Mouse (Mus musculus) CD4-positive, CD25-positive, alpha-beta regulatory T cell, adult 4 months (primary cell): Measurements from ENCODE around the gene Igfbp7. TPM values are rescaled to one million over a fixed set of nuclear protein-coding genes. Genes with fewer than 3 reads are reported as not detected.
"Not testable (repeated sequence)": the region's sequence is repeated elsewhere in the genome, so short reads cannot be mapped to it uniquely, and the experiment has no call there.

ENCODE experiments used
- ATAC-seq: one replicate; pipeline ENCODE4 v1.8.0; 2017
- polyA plus RNA-seq, 2 experiments: library from polyadenylated mRNA; unstranded; fragments of 100-300 nt; shearing (Covaris generic); gene quantifications; one replicate each; pipeline ENCODE4 v1.2.1; 2017

Igfbp7 gene
- under 1 TPM in 1 of 2 experiments, not detected in 1; 0.31 TPM for polyA plus RNA-seq

DNA sequence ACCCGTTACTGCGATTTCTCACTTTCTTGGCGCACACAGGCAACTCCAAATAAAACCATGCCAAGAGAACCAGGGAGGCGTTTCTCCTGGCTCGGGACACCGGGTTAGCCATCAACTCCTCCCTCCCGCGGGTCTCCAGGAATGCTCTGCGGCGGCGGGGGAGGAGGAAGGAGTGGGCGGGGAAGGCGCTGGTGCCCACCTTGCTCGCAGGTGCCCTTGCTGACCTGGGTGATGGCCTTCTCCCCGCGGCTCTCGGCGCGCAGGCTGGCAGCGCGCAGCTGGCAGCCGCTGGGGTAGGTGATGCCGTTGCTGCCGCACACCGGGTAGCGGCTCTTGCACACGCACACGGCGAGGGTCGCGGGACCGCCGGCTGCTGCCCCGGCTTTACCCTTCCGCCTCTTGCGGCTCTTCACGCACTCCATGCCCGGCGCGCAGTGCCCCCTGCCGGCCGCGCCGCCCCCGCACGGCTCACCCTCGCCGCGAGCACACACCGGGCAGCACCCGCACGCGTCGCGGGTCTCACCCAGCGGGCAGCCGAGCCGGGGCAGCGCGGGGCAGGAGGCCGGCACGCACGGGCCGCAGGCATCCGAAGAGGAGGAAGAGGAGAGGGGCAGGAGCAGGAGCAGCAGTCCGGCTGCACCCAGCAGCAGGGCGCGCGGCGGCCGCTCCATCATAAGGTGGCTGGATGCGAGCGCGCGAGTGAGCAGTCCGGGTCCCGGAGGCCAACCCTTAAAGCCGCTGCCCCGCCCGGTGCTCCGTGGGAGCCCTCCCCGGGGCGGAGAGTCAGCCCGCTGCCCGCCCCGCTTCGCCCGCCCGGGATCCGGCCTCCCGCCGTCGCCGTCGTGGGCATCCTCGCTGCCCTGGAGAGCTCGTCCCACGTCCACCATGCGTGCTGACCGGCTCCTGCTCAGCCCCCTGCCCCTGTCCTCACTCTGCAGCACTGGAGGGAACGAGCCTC, at the start of gene Igfbp7:
TSS of gene Igfbp7 (minus strand) at position 701 of the 958 bp plus-strand sequence.
- ATAC-seq = peak; percentile 64

DNA sequence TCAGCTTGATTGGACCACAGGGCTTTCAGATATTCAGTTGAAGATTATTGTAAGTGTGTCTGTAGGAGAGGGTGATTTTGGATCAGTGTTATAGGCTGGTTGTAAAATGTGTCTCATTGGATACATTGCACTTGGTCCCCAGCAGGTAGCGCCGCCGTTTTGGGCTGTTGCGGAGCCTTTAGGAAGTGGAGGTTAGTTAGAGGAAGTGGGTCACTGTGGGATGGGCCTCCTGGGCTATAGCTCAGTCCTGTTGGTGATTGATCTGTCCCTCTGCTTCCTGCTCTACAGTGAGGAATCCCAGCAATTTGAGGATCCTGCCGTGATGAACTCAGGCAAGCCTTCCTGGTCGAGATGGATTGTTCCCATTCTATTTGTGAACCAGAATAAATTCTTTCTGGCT, 44.3 kb upstream of the Igfbp7 start:
- no peak for ATAC-seq

DNA sequence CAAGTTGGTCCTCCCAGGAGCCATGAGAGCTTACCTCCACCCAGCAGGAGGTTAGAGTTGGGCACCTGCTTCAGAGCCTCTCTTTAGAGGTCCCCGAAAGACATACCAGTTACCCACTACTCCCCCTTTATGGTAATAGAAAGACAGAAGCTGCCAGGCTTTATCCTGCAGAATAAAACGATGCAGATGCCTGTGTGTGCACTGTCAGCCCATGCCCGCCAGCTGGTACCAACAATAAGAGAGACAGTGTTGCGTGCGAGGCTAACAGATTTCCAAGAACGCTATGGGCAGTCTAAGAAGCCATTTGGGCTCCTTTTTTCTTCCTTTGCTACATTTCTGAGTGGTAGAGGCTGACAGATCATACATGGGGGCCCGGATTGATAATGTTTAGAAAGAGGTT, 41.7 kb upstream of the Igfbp7 start:
- ATAC-seq = no peak

DNA sequence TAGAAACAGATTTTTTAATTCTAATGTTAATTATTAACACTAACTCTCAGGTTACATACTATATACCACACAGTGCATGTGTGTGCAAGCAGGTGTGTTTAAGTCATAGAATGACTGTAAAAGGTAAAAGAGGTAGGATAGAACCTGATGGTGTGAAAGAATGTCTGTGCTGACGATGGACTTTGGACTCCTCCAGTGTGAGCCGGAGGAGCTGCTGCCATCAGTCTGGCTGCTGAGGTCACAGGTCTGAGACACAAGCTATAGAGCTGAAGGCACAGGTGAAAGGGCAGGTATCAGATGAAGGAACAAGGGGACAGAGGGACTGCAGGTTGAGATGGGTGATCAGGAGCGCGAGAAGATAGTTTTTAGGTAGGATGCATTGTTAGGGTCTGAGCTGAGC, 37.6 kb upstream of the Igfbp7 start:
- no peak for ATAC-seq

DNA sequence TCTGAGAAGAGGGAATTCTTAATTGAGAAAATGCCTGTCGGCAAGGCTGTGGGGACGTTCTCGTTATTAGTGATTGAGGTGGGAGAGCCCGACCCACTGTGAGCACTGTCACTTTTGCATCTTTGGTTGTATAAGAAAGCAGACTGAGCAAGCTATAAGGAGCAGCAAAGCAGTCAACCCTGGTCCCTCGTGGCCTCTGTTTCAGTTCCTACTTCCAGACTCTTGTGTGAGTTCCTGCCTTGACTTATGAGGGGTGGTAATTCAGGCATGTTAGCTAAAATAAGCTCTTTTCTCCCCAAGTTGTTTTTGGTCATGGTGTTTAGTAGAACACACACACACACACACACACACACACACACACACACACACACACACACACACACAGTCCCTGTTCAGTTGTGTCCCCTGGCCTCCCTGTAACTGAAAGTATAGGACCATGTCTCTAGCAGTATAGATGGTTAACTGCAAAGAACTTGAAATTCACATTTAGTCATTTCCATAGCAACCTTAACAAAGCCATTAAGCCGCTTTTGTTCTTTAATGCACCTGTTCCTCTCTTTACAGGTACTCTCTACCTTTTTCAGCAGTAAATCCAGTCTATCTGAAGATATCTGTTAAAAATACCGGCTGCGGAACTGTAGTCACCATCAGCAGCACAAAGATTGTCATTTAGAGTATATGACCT, 36.2 kb upstream of the Igfbp7 start:
- ATAC-seq = no peak

DNA sequence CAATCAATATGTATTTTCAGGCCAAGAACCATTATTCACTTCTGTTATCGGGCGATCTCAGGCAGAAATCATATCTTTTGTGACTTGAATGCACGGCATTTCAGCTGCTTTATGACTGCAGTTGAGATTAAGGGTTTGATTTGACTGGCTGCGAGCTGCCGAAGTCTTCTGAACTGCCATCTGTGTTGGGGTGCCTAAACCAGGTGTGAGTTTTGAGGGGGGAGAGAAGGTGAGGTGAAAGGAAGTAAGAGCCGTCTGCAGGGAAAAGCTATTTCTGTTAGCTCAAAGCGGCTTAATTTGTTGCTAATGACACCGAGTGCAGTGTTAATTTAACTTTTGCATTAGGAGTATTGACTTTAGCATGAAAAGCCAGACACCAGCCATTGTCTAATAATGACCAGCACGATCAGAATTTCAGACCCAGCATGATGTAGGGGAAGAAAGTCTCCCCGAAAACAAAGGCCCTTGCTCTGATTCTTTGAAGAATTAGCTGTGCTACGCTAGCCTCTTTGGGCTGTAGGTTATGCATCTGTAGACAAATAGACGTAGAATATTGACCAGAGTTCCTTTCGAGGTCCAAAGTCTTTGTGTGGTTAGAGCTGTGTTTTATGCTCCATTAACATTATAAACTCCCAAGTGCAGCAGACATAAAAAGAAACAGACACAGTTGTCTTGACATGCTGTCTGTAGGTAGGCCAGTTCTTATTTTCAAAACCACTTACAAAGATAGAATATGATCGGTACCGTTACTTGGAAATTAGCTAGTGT, 35.2 kb upstream of the Igfbp7 start:
- no peak for ATAC-seq

DNA sequence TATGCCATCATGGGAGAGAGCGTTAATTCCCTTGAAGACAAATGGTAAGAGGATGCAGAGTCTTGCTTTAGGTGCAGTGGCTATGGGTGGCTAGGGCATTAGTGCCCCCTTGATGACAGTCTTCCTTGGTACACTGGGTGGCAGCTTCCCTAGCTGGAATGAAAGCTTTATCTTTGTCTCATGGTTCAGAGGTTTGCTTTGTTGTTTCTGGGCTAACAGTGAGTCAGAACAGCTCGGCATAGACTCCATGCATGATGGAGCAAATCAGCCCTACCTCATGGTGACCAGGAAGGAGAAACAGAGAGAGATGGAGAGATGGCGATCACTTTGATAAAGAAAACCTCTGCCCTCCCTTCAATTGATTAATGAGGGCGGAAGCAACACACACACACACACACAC, 28.5 kb upstream of the Igfbp7 start:
- ATAC-seq = no peak

DNA sequence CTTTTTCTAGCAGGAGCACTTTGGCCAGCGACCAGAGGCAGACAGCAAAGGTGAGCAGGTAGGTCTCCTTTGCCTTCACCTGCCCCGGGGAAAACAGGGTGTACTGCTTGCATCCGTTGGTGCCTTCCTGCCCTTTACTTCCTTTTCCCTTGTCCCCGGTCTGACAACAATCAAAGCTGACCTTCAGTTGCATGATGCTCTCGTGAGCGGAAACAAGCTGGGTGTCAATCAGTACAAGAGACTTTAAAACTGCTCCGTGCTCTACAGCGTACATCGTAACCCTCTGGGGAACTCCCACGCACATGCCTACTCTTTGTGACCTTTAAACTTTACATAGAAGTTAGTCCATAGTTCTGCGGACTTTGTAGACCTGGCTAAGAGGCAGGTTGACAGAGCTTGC, 26.2 kb upstream of the Igfbp7 start:
- ATAC-seq = peak; percentile 26

DNA sequence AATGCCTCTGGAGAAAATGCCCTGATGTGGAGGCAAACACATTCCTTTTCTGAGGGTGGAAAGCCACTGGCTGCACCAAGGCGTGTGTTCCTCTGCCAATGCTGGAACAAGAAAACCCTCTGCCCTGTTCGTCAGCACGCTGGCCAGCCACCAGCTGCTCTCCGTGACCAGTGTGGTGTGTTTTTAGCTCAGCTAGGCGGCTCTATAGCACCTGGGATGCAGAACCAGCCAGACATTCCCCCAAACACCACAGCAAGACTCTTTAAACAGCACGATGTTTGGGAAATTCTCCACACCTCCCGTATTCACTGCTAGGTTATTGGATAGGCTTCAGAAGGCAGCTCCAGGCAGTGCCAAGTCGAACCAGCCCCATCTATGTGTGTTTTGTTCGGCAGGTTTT, 25.7 kb upstream of the Igfbp7 start:
- ATAC-seq = no peak

DNA sequence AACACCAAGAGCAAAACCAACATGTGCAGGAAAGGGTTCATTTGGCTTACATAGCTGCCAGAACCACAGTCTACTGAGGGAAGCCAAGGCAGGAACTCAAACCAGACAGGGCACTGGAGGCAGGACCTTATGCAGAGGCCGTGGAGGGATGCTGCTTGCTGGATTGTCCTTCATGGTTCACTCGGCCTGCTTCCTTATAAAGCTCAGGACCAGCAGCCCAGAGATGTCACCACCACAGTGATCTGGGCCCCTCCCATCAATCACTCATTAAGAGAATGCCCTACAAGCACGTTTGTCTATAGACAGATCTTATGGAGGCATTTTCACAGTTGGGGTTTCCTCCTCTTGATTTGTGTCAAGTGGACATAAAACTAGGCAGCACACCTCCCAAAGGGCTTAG, 25.3 kb upstream of the Igfbp7 start:
- no peak for ATAC-seq

DNA sequence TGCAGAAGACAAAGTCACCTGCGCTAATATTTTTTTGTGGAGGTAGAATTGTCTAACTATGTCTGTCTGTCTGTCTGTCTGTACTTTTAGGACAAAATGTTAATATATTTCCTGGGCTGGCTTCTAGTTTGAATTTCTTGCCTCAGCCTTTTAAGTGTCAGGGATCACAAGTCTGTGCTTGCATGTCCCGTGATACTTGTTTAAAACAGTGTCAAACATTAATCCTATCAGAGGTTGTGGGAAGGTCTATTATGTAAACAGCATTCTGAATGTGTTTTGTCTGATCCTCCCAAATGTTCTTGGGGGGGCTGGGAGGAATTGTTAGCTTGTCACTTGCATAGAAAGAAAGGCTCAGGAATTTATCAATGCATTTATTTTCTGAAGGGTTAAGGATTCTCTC, 24.6 kb upstream of the Igfbp7 start:
- no peak for ATAC-seq

DNA sequence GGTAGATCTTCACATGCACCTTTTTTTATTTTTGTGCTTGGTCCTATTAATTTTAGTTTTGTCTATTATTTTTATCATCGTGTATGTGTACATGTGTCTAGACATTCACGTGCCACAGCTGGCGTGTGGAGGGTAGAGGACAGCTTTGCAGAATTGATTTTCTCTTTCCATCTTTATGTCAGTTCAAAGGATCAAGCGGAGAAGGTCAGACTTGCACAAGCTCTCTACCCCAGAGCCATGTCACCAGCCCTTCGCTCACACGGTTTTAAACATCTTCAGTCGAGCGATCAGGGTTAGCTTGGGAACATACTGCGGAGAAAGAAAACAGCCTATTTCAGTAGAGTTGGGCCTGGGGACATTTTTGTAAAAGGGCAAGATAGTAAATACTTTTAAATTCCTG, 23.2 kb upstream of the Igfbp7 start:
- ATAC-seq = no peak

DNA sequence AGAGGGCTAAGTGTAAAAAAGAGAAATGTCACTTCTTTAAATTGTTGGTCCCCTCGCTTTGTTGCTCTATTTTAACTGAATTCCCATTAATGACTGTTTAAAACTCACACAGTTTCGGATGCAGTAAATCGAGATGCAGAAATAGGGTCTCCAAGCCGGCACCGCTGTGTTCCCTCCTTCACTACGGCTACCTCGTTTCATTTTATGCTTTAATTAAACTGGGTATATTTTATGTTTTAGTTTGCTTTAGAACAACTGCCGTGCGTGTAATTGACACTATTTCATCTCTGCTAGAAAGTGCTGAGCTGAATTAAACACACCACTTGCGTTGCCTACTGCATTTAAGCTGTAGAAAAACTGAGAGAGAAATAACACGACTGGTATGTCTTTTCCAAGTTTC, 22.6 kb upstream of the Igfbp7 start:
- ATAC-seq = no peak

DNA sequence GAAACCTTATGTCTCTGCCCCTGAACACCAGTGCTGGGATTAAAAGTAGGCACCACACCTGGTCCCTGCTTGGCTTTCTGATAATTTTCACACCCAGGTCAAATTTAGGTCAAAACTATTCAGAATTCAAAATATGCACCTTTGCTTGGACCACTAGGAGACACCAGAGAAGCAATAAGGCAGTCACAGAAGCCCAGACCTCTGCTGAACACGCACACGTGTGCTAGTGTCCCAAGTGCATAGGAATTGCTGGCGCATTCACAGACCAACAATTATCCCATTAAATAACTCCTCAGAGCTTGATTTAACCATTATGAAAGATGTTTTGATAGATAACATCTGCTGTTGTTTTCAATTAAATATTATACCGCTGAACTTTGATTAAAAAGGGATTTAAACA, 22.2 kb upstream of the Igfbp7 start:
- no peak for ATAC-seq

DNA sequence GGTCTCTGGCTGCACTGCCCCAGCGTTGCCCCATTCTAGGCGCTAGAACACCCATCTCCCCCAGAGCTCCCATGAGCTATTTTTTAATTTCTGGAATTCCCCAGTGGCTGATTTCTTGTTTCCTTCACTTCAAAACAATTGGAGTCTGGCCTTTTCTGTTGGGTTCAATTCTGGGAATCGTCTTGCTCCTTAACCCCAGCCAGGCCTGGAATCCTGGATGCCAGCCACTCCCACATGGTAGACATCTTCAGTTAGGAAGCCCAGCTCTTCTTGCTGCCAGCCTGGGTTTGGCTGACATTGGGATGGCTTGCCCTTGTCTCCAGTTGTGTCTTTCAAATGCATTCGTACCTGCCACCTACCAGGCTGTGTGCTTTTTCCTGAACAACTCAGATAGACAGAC, 20.7 kb upstream of the Igfbp7 start:
- no peak for ATAC-seq

DNA sequence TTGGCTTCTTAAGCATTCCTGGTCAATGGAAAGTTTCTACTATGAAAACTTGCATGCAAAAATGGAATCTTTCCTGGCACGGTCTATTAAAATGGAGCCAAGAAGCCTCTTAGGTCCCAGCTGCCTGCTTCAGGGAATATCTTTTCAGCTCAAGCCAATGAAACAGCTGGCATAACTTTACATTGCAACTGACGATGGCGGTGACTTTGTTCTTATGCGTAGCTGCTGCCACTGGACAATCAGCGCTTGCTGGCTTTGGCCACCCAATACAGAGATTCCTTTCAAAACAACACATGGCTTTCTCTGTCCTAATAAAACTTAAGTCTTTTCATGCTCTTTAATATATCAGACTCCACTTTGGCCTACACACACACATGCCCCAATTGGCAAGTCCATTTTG, 20.1 kb upstream of the Igfbp7 start:
- no peak for ATAC-seq

DNA sequence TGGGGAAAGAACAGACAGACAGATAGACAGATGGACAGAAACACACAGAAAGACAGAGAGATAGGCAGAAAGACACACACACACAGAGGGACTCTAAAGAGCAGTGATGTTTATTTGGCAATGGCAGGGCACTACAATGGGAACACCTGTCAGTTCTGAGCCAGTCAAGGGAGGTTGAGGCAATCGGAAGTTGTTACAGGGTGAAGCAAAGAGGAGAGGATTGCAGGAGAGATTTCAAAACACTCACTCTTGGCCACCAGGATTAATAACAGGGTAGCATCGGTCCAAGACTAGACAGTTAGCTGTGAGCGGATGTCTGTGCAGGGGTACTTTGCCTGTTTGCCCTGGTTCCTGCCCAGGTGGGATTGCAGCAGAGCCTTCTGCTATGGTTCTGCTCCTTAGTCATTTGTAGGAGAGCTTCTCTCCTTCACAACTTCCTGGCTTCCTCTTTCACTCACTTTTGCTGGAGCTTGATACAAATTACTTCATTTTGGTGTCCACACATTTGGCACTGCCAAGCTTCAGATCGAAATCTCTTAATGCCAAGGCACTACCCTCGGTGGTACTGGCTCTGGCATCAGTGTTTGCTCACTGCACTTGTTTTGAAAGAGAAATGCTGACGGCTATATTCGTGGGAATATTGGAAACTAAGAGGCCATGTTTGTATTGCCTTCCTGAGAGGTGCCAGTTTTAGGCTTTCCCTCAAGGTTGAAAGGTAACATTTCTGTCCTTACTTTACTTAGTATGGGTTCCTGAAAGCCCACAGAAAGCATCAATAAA, 18.1 kb upstream of the Igfbp7 start:
- ATAC-seq = no peak

DNA sequence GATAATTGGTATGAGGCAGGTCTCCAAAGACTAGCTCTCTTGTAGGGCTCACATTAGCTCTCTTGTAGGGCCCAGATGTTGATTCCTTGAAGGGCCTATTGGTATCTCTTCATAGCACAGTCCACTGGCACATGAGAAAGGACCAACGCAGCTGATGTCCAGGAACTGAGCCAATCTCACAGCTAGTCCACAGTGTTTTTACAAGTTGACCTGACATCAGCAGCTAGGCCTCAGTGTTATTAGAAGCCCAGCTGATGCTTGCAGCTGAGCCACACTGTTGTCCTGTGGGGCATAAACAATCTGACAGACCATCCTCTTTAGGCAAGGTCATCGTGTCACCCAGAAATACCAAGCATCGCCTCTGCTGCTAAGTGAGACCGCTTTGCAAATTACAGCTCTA, 11.7 kb upstream of the Igfbp7 start:
- not testable (repeated sequence) for ATAC-seq

DNA sequence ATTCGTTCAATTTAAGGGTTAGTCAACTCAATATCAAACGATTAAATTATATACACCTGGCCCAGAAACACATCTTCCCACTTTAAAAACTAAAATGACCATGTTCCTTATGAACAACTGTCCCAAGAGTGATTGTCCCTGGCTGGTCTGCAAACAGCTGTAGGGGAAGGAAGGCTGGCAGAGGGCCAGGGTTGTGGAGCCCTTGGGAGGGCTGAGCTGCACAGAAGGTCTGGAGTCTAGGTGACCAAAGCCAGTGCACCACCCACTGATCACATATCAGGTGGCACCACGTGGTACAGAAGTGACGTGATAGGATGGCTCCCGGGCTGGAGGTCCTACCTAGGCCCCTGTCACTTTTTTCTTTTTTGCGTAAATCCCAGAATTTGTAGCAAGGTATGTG, 8.2 kb upstream of the Igfbp7 start:
- no peak for ATAC-seq

DNA sequence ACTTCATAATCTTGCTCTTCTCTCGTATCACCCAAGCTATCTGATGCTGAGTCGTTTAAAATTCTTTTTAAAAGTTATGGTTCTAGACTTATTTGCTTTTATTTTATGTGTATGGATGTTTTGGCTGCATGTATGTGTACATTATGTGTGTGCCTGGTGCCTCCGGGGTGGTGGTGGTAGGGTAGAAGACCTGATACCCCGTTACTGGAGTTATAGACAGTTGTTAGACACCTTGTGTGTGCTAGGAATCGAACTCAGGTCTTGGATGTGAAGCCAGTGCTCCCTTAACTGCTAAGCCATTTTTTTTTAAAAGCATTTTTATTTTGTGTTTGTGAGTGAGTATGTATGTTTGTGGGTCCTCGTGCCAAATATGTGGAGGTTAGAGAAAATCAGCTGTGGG, 689 bp upstream of the Igfbp7 start:
- no peak for ATAC-seq

DNA sequence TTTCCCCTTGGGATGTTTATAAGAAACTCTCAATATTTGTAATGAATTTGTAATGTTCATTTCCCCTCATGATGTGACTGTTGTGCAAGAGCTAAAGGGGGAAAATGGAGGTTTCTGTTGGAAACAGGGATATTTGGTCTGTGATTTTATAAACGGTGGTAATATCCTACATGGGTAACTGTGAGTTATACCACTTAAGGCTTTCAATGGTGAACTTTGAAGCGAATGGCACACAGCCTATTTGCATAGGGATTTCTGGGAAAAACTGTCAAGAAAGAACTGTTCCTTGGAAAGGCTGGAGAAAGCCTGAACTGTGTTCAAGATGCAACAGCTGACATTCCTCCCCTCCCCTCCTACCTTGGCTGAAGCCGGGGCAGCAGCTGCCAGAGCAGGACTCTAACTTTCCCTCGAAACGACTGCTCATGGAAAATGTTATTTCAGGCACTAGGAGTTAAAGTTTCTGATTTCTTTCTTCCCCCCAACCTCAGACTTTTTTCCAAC, 1.4 kb downstream of the Igfbp7 start:
- ATAC-seq = no peak

DNA sequence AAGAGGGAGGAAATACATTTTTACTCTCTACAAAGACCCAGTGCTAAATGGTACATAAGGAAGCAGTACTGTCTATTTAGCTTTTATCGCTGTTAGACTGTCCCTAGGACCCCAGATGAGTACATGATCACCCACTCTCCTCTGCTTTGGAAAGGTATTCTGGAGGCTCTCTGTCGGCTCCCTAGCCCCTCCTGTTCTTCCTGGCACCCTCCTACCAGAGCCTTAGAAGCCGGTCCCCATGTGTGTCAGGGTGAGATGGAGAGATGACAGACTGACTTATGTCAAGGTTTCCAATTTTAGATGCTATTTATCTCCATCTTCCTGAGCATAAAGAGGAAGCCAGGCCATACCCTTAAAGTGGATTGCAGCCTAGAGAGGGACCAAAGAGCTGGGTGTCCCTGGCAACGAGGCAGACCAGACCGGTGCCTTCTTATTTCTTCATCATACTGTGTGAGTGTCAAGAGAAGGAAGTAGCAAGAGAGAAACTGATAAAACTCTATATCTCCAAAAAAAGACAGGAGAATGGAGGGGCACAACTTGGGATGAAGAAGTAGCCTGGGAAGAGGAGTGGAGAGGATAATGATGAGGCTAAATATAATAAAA, 2.3 kb downstream of the Igfbp7 start:
- no peak for ATAC-seq
